Mouse (Mus musculus): ENCODE data around the gene Bcl2. TPM values are rescaled to one million over a fixed set of nuclear protein-coding genes. Genes with fewer than 3 reads are reported as not detected.

Bcl2 gene
- polyA plus RNA-seq, 1 experiment from 2014 or later = 6.7 TPM

DNA sequence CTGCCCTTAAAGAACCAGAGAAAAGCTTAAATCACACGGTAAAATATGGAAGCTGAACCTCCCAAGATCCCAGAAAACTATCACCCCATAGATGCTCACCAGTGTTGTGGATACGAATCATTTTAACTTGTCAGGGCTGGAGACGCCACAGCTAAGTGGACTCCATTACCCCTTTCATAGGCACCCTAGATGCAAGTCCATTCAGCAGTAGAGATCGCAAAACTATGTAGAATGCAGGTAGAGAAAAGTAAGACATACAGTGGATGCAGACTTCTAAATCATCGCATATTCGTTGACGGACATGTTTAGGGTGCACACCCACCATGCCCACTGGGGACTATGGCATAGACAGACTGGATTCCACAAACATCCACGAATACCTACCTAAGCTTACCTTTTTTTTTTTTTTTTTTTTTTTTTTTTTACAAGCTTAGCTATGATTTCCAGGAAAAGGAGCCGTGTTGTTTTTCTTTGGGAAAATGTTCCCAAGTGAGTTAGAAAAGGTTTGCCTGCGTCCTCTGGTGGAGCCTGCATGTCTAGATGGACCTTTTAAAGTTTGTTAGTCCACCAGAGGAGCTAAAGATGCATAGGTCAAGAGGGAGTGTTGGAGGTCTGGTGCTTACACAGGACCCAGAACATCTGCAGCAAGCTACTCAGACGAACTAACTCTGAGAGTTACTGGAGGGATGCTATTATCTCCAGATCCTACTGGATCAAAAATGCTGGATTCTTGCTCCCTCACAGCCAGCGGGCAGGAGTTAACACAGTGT, 2.5 kb downstream of the Bcl2 start:
- Histone ChIP-seq H3K4me3 (peak overlapping the region; percentile 88), H3K4me2 (peak overlapping the region; percentile 97), H3K27ac (replicated peaks) (no peak overlapping the region), H3K9ac (peak overlapping the region; percentile 95), H3K4me1 (peaks cover 42% of the 10 kb centered on the region), H3K27me3 (replicated peaks) (no peaks in the 10 kb centered on the region), H3K9me3 (no peaks in the 10 kb centered on the region), H3K36me3 (no peaks in the 10 kb centered on the region)
- ATAC-seq (ENCODE audit: extremely low read depth, insufficient number of reproducible peaks, low FRiP score, low TSS enrichment) = no peak
- 50% methylated on average over 12 of the region's 12 CpGs for WGBS

DNA sequence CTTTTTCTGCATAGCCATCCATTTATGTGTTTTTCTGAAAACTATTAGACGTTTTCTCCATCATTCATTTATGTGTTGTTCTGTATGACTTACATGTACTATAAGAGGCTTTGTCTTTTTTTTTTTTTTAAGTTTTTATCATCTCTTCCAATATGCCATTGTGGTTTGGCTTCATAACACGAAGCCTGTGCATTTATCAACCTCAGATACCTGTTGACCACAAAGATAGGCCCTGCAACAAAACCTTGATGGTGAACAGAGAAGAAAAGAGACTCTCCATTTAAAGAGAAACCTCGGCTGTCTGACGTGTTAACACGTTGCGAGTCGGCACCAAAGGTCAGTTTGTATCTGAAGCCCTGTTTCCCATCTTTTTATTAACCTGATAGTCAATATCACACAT, 3.9 kb downstream of the Bcl2 start:
- H3K36me3 ChIP-seq = no peaks in the 10 kb centered on the region
- H3K27me3 ChIP-seq (replicated peaks) = no peaks in the 10 kb centered on the region
- no peak overlapping the region for H3K4me3 ChIP-seq
- H3K9me3 ChIP-seq = no peaks in the 10 kb centered on the region
- ATAC-seq (ENCODE audit: extremely low read depth, insufficient number of reproducible peaks, low FRiP score, low TSS enrichment) = no peak
- H3K27ac ChIP-seq (replicated peaks) = no peak overlapping the region
- peaks cover 42% of the 10 kb centered on the region for H3K4me1 ChIP-seq
- peak overlapping the region; percentile 37 for H3K4me2 ChIP-seq
- WGBS = 59% methylated on average over 7 of the region's 7 CpGs
- no peak overlapping the region for H3K9ac ChIP-seq

DNA sequence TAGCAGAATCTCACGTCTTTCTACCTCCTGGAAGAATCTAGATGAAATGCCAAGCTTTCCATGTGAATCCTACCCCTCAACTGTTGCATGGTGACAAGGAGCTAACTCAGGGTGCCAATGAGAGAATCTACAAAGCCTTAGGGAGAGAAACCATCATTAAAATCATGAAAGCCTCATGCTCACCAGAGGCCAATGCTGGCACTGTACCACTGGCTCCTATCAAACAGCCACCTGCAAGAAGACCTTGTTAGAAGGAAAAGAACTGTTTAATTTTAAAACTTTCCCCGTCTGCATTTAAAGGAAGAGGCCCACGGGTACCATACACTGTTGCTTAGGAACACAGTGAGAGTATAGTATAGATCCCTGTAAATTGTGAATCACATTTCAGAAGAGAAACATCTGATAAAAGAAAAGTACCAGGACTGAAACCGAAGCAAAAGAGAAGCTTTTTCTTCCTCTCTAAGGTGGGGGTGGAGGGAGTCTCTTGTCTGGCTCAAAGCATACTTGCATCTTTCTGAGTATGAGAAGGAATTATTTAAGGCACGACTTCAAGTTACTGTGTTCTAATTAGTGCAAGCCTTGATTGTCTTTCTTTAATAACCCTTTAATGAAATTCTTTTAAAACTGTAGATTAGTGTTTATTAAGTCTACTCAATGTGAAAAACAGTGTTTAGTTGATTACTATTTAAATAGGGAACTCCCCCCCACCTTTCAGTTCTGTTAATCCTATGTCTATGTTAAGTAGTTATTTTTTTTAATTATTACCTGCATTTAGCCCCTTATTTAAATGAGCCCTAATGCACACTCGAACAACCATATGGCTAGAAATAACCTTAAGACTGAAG, 6.8 kb downstream of the Bcl2 start:
- Histone ChIP-seq H3K27me3 (replicated peaks) (no peaks in the 10 kb centered on the region), H3K27ac (replicated peaks) (no peak overlapping the region), H3K4me2 (no peak overlapping the region), H3K36me3 (no peaks in the 10 kb centered on the region), H3K4me1 (peaks cover 39% of the 10 kb centered on the region), H3K4me3 (no peak overlapping the region), H3K9ac (no peak overlapping the region), H3K9me3 (no peaks in the 10 kb centered on the region)
- 70% methylated on average over 6 of the region's 6 CpGs for WGBS
- no peak for ATAC-seq (ENCODE audit: extremely low read depth, insufficient number of reproducible peaks, low FRiP score, low TSS enrichment)

GRCm38 (mm10) chr1:106703183-106703582, 10.9 kb downstream of the Bcl2 start:
- no peaks in the 10 kb centered on the region for H3K27me3 ChIP-seq (replicated peaks)
- no peak overlapping the region for H3K9ac ChIP-seq
- H3K4me1 ChIP-seq = peaks cover 24% of the 10 kb centered on the region
- no peak overlapping the region for H3K4me3 ChIP-seq
- H3K9me3 ChIP-seq = no peaks in the 10 kb centered on the region
- no peak for ATAC-seq (ENCODE audit: extremely low read depth, insufficient number of reproducible peaks, low FRiP score, low TSS enrichment)
- no peaks in the 10 kb centered on the region for H3K36me3 ChIP-seq
- H3K27ac ChIP-seq (replicated peaks) = no peak overlapping the region
- H3K4me2 ChIP-seq = no peak overlapping the region
- 41% methylated on average over 3 of the region's 3 CpGs for WGBS

DNA sequence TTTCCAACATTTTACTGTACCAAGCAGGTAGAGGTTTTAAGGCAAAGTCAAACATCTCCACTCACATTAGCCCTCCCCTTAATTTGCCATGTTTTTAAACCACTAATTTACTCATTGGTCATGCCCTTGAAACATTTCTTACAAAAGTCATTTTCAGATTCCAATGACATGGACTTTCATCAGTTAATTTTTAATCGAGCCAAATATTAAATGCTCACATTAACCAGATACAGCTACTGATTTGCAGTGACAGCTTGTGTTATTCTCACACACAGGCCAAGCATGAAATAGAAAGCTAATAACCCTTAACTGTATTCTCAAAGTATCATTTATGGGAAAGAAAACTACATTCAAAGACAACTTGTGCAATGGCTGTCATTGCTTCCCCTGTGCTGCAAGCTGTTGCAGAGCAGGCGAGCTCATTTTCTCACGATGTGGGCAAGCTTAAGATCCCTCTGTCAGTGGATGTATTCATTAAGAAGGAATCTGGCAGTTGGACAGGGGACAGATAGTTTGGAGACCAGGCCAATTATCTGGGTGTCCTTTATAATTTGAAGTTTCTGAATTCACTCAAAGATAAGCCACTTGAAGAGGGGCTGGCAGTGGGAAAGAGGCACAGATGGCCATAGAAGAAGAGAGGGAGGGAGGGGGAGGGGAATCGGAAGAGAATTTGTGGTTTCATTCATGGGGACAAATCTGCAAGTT, 11.5 kb downstream of the Bcl2 start:
- Histone ChIP-seq H3K9me3 (no peaks in the 10 kb centered on the region), H3K9ac (no peak overlapping the region), H3K27ac (replicated peaks) (no peak overlapping the region), H3K4me3 (no peak overlapping the region), H3K4me2 (no peak overlapping the region; the same call in 1 of the 2 replicates), H3K4me1 (peaks cover 28% of the 10 kb centered on the region), H3K27me3 (replicated peaks) (no peaks in the 10 kb centered on the region), H3K36me3 (no peaks in the 10 kb centered on the region)
- ATAC-seq (ENCODE audit: extremely low read depth, insufficient number of reproducible peaks, low FRiP score, low TSS enrichment) = no peak
- 36% methylated on average over 4 of the region's 4 CpGs for WGBS

DNA sequence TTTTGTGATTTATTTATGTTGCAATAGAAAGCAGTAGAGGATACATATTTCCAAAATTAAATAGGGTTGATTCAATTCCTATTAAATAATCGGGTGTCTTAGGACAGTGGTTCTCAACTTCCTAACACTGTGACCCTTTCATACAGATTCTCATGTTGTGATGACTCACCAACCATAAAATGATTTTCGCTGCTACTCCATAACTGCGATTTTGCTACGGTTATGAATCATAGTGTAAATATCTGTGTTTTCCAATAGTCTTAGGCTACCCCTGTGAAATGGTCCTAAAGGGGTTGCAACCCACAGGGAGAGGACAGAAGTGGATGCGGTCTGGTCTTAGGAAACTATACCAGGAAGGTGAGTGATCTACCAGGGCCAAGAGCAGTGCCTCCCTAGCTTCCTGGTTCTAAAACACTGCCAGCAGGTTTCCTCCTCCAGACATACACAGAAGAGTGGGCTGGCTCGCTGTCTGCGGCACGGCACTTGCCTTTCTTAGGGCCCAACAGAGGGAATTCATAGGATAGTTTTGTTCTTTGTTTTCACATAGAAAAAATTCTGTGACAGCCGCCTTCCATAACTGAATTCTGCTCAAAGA, 13.5 kb downstream of the Bcl2 start:
- WGBS = 87% methylated on average over 9 of the region's 9 CpGs
- no peak overlapping the region for H3K4me2 ChIP-seq
- no peak overlapping the region for H3K27ac ChIP-seq (replicated peaks)
- no peak overlapping the region for H3K4me3 ChIP-seq
- H3K36me3 ChIP-seq = no peaks in the 10 kb centered on the region
- no peak overlapping the region for H3K9ac ChIP-seq
- H3K9me3 ChIP-seq = no peaks in the 10 kb centered on the region
- H3K27me3 ChIP-seq (replicated peaks) = no peaks in the 10 kb centered on the region
- H3K4me1 ChIP-seq = peaks cover 34% of the 10 kb centered on the region
- ATAC-seq (ENCODE audit: extremely low read depth, insufficient number of reproducible peaks, low FRiP score, low TSS enrichment) = no peak

- Histone ChIP-seq H3K9me3 (no peaks in the 10 kb centered on the region), H3K4me3 (no peak overlapping the region), H3K9ac (no peak overlapping the region), H3K36me3 (no peaks in the 10 kb centered on the region), H3K4me1 (peaks cover 39% of the 10 kb centered on the region), H3K27me3 (replicated peaks) (no peaks in the 10 kb centered on the region), H3K27ac (replicated peaks) (no peak overlapping the region), H3K4me2 (no peak overlapping the region)
- ATAC-seq (ENCODE audit: extremely low read depth, insufficient number of reproducible peaks, low FRiP score, low TSS enrichment) = no peak
- WGBS = 72% methylated on average over 5 of the region's 5 CpGs
These were observed 17.6 kb downstream of the Bcl2 start for GRCm38 (mm10) chr1:106696472-106696871.

DNA sequence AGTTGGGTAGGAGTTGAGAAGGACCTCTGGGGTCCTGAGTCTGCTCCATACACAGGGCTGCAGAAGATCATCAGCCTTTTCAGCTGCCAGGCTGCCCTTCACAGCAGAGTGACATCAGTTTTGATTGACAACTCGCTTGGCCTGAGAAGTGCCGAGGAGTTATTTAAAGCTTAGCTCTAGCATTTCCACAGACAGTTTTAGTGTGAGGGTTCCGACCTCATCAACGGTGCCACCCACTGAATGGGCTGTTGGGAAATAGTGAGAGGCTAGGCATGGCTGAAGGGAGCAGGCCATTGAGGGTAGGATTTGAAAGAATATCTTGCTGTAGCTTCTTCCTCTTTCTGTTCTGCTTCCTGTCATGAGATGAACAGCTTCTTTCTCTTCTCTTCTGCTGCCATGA, 18.4 kb downstream of the Bcl2 start:
- Histone ChIP-seq H3K4me3 (no peak overlapping the region), H3K9me3 (no peaks in the 10 kb centered on the region), H3K4me2 (peak overlapping the region; percentile 1; the same call in 1 of the 2 replicates), H3K9ac (no peak overlapping the region), H3K4me1 (peaks cover 39% of the 10 kb centered on the region), H3K27me3 (replicated peaks) (no peaks in the 10 kb centered on the region), H3K27ac (replicated peaks) (peak overlapping the region; percentile 55; the same call in 1 of the 2 replicates), H3K36me3 (no peaks in the 10 kb centered on the region)
- no peak for ATAC-seq (ENCODE audit: extremely low read depth, insufficient number of reproducible peaks, low FRiP score, low TSS enrichment)
- 39% methylated on average over 4 of the region's 4 CpGs for WGBS

DNA sequence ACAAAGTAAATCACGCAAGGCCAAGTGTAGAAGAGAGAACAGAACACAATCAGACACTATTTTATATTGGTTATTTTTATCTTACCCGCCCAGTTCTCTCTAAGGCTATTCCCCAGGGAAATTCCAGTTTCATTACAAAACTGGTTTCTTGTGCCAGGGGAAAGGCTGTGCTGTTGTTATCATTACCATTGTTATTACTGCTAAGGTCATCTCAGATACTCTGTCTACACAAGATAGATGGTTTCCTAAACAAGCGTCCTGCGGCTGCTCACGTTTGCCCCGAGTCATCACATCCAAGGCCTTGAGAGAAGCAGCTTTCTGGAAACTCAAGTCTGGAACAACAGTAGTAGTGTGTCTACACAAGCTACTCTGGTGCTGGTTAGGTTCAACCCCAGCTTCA, 19.8 kb downstream of the Bcl2 start:
- no peak overlapping the region for H3K4me3 ChIP-seq
- H3K4me2 ChIP-seq = no peak overlapping the region
- H3K36me3 ChIP-seq = no peaks in the 10 kb centered on the region
- no peak overlapping the region for H3K9ac ChIP-seq
- WGBS = 58% methylated on average over 6 of the region's 6 CpGs
- H3K27me3 ChIP-seq (replicated peaks) = no peaks in the 10 kb centered on the region
- ATAC-seq (ENCODE audit: extremely low read depth, insufficient number of reproducible peaks, low FRiP score, low TSS enrichment) = no peak
- H3K27ac ChIP-seq (replicated peaks) = no peak overlapping the region
- no peaks in the 10 kb centered on the region for H3K9me3 ChIP-seq
- peaks cover 44% of the 10 kb centered on the region for H3K4me1 ChIP-seq

DNA sequence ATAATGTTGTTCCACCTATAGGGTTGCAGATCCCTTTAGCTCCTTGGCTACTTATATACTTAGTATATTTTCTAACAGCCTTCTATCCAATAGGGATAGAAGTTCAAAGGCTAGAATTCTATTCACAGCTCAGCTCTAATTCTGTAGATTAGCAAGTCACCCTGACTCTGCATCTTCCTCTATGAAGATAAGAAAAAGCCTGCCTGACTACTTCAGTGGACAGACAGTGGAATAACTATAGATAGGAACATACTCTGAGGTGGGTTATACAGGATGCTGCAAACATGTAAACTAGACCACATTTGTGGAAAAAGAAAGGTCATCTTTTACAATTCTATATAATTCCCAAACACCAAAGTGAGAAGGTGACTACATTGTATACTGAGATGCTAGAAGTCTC, 21.5 kb downstream of the Bcl2 start:
- Histone ChIP-seq H3K4me1 (peaks cover 38% of the 10 kb centered on the region), H3K36me3 (no peaks in the 10 kb centered on the region), H3K27ac (replicated peaks) (no peak overlapping the region), H3K9ac (no peak overlapping the region), H3K27me3 (replicated peaks) (no peaks in the 10 kb centered on the region), H3K4me2 (no peak overlapping the region), H3K9me3 (no peaks in the 10 kb centered on the region), H3K4me3 (no peak overlapping the region)
- ATAC-seq (ENCODE audit: extremely low read depth, insufficient number of reproducible peaks, low FRiP score, low TSS enrichment) = no peak

- no peaks in the 10 kb centered on the region for H3K9me3 ChIP-seq
- no peak overlapping the region for H3K4me3 ChIP-seq
- H3K27me3 ChIP-seq (replicated peaks) = no peaks in the 10 kb centered on the region
- no peak for ATAC-seq (ENCODE audit: extremely low read depth, insufficient number of reproducible peaks, low FRiP score, low TSS enrichment)
- H3K27ac ChIP-seq (replicated peaks) = no peak overlapping the region
- H3K4me1 ChIP-seq = peaks cover 42% of the 10 kb centered on the region
- WGBS = 76% methylated on average over 6 of the region's 6 CpGs
- H3K36me3 ChIP-seq = no peaks in the 10 kb centered on the region
- H3K4me2 ChIP-seq = no peak overlapping the region
- H3K9ac ChIP-seq = no peak overlapping the region
These were observed 23.2 kb downstream of the Bcl2 start for GRCm38 (mm10) chr1:106690887-106691286.

All from heart, embryonic 13.5 days (tissue).